Mouse (Mus musculus) left cerebral cortex, postnatal 4 days (tissue): Measurements from ENCODE around the gene Lama2. TPM values are rescaled to one million over a fixed set of nuclear protein-coding genes. Genes with fewer than 3 reads are reported as not detected.
A peak's percentile ranks its signal among the peaks of the same experiment; 100 is the strongest.

Experiments used
- DNase-seq: peaks from one replicate; pipeline ENCODE4 v3.0.0-alpha.2; 2022
- intact Hi-C: fragments of 180-260 bp; cut with DNase I; formaldehyde crosslinking; loops from one replicate; pipeline ENCODE4 v1.15.1; 2025
- total RNA-seq, 2 experiments: library from RNA; stranded (reverse); gene quantifications; 2 replicates each; pipeline ENCODE4 v1.2.3; 2021

Gene Lama2
- total RNA-seq, 2 experiments from 2014 or later = 12.3 to 15.2 TPM

DNA sequence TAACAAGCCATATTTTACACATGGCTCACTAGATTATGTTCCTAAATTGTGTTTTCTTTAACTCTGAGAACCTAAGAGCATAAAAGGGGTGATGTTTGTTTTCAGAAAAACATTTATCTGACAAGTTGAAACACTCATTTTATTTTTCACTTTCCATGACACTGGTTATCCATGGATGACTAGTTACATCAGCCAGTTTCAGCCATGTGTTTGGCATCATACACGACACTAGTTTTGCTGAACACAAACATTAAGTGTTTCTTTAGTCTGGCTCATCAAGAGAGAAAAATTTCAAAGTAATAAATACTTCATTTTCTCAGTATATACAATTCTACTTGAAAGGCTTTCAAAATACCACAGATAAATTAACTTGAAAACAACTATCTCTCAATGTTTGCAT is 228.8 kb downstream of the Lama2 start:
- no peak for DNase-seq
- intact Hi-C loops = no loop called here

- DNase-seq = peak; percentile 9
- intact Hi-C loops = no loop called here
Measured at GRCm38 (mm10) chr10:27387531-27387930, 232.0 kb downstream of the Lama2 start.

DNA sequence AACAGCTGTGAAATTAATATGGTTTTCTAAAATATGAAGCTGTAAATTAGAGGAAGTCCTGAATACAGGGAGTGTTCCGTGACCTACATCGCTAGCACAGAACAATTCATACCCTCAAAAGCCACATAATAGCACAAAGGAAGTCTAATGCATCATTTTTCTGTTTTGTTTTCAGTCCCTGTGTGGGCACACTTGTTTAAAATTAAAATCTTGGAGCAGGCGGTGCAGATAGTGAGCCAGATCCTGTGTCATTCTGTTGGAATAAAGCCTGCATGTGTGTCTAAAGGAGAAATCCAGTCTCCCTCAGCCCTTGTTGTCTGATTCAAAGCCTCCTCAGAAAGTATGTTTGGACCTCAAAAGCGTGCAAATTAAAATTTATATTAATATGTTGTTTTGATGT is 234.9 kb downstream of the Lama2 start:
- intact Hi-C loops = no loop called here
- DNase-seq = no peak

- no peak for DNase-seq
- intact Hi-C loops = no loop called here
Measured at GRCm38 (mm10) chr10:27382887-27383609, 236.5 kb downstream of the Lama2 start.

DNA sequence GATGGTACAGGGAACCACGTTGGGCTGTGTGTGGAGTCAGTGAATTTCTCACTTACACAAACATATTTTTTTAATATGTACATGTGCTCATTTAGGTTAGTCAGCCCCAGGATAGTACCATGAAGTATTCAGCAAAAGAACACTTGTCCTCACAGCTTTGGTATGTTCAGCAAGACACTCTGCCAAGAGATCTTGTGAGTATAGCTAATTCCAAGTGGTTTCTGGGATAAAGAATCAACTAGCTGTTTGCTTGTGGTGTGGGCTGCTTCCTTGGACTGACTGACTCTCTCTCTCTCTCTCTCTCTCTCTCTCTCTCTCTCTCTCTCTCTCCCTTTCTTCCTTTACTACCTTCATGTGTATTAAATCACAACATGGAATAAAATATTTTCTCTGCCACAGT is 241.3 kb downstream of the Lama2 start:
- DNase-seq = no peak
- intact Hi-C loops = no loop called here

- intact Hi-C loops = no loop called here
- no peak for DNase-seq
Measured at GRCm38 (mm10) chr10:27344278-27344677, 275.3 kb downstream of the Lama2 start.

GRCm38 (mm10) chr10:27322410-27322990 is 297.1 kb downstream of the Lama2 start:
- intact Hi-C loops = no loop called here
- DNase-seq = no peak

DNA sequence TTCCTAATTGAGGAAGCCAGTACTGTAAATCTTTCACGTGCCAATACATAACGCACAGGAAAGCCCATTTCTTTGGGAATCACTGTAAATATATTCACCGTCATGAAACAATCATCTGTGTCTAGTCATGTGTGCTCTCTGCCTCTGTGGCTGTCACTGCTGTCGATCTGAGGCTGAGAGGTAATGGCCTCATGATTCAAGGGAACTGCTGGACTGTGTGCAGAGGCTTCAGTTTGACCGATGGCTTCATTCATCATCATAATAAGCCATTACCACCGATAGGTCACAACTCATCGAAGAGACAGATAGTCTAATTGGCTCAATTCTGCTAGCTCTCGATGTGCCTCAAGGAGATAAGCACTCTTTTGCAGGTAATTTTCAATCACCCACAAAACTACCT is 312.1 kb downstream of the Lama2 start:
- DNase-seq = no peak
- intact Hi-C loops = no loop called here

DNA sequence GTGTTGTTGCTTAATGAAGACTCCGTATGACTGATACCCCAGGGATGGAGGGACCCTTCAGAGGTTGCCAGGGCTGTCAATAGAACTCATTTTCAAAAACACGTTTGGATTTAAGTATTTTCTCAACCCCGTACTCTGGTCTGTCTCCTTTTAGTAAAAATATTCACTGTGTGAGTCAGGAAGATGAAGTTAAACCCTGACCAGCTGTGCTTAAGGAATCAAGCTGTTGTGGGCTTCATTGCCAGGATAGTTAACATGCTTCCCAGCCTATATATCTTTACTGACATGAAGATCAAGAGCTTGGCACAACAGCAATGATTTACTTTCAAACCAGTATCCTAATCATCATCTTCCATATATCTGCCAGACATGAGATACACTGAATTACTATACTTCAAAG is 314.3 kb downstream of the Lama2 start:
- intact Hi-C loops = no loop called here
- DNase-seq = no peak

DNA sequence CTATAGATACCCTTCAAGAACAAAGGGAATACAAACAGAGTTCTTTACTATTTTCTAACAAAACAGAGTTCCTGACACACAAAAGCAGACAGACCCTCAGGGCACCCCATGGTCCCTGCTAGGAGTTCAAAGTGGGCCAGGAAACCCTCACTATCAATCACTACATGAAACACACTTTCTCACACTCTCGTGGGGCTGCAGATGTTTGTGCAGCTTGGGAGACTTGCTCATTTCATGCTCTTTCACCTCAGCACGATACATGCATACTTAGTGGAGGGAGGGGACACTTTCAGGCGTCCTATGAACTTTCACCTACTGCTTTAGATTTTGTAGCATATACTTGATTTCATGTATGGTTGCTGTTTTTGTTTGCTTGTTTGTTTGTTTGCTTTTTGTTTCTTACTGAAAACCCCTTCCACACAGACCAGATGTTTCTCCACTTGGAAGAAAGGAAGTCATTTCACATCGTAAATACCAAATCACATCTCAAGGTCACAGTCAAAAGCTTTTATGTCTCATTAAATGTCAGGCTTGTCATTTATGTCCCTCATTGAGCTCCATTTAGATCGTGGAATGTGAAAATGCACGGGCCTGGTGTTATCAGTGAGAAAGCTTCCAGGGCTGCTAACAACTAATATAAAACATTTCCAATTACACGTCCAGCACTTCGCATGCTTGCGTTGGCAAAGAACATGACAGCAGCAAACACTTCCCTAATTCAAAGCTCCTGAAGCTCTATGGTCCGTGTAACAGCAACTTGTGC is 334.3 kb downstream of the Lama2 start:
- DNase-seq = no peak
- intact Hi-C loops = no loop called here

DNA sequence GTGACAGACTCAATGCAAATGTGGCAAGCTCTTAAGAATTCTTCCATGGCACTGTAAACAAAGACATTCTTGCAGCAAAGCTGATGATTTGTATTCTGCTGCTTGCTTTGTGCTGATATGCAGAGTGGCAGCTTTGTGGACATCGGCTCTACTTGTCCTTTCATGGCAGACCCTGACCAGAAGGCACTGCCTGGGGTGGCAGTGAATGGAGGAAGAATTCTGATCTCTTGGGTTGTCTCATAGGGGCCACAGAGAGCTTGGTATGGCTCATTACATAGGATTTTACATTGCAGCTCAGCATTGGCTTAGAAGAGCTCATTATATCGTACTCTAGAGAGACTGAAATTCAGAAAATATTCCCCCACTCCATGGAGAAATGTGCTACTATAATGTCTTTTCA is 352.1 kb downstream of the Lama2 start:
- no peak for DNase-seq
- intact Hi-C loops = no loop called here

DNA sequence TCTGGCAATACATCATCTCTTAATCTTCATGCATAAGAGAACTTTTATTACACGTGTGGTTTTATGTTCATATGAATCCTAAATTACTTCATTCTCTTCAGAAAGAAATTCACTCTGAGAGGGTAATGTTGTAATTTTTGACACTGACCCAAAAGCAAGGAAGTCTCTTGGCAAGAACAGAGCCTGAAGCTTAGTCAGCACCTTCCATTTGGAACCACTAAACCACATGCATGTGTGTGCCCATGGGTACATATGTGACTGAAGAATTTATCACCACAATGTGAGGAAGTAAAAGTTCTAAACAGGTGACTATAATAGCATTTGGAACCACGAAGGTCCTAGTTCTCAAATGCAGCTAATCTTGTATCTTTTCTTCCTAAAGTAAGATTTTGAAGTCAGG is 353.7 kb downstream of the Lama2 start:
- no peak for DNase-seq
- intact Hi-C loops = no loop called here

DNA sequence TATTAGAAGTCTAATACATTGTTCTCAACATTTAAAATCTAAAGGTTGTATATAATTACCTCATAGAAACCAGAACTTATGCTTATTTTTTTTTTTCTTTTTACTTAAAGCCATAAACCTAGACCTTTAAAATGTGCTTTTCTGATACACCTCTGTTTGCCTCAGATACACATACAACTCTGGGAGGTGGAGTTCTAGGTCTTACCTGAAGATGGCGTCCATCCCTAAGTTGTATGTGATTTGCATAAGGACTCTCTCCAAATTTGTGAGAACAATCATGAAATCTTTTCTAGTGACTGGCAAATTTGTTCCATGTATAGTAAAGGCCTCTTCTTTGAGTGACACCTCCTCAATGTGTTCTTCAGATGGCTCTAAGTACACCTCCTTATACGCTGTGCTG is 354.8 kb downstream of the Lama2 start:
- intact Hi-C loops = no loop called here
- no peak for DNase-seq

- intact Hi-C loops = no loop called here
- no peak for DNase-seq
Measured at GRCm38 (mm10) chr10:27249741-27250140, 369.8 kb downstream of the Lama2 start.

DNA sequence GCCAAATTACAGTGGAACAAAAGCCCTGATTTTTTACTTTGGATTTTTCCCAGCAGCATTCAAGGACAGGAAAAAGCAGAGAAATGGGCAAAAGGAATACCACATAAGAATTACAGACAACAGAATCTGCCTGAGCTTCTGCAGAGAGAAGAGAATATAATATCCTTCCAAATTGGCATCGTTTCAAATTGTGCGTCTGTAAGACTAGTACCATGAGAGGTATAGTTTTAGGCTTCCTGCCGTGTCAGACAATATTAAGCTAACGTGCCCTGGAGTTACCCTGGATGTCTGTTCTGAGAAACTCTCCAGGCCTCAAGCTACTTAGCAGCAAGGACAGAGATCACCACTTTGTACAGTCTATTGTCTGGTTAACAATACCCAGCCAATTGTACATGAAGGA is 384.8 kb downstream of the Lama2 start:
- intact Hi-C loops = no loop called here
- no peak for DNase-seq

- intact Hi-C loops = no loop called here
- no peak for DNase-seq
Measured at GRCm38 (mm10) chr10:27233577-27233976, 386.0 kb downstream of the Lama2 start.

- intact Hi-C loops = no loop called here
- no peak for DNase-seq
Measured at GRCm38 (mm10) chr10:27223815-27224375, 395.7 kb downstream of the Lama2 start.

DNA sequence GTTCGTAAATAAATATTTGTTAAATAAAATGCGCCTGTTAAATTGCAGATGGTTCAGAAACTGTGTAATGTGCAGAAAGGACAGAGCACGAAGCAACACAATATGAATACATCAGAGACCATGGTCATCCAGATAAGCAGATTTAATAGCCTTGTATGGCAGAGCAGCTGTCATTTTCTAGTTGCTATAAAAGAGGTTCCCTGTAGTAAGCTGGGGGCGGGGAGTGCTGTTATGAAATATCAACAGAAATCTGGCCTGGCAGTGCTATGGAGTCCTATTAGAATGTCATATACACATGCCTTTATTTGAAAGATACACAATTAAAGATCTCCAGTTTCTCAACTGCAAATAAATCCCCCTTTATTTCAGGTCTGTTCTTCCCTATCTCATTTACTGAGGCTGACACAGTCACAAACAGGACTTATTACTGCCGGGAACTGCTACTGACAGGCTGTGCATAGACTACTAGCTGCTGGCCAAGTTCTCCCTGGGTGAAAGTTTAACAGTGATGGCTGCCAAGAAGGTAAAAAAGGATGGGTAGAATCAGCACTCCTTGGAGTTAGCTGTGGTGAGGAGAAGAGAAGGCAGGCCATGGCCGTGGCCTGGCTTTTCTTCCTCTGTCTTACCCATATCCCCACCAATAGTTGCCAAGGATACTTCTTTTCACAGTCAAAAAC is 396.8 kb downstream of the Lama2 start:
- intact Hi-C loops = no loop called here
- peak; percentile 14 for DNase-seq

DNA sequence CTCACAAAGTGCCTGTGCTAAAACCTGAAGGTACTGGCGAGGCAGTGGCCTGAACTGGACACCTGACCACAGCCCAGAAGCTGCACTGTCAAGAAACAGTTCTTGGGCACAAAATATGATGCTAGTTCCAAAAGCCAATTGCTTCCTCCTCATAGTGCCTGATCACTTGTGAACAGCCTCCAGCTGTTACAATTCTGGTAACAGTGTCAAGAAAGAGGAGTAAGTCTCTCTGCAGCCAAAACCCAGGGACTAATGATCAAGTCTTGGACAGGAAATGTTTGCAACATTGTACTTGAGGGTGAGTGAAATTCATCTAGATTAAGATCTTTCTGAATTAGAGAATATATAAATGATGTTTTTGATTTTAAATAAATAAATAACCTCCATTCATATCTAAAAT is 399.9 kb downstream of the Lama2 start:
- intact Hi-C loops = no loop called here
- no peak for DNase-seq

GRCm38 (mm10) chr10:27207320-27207719 is 412.2 kb downstream of the Lama2 start:
- DNase-seq = no peak
- intact Hi-C loops = no loop called here

DNA sequence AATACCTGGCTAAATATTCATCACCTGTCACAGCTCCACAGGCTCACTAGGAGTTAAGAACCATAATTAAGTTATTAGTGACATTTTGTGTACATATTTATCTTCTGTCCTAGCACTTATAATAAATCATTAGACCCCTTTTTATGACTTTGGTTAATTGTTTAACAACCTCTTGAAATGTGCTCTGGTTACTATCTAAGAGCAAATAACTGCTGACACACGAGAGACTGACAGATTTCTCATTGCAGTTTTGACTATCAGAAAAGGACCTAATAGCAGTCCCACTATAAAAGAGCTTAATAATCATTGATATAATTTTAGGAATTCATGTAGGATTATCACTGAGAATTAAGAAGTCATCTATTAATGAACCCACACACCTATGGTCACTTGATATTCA is 421.1 kb downstream of the Lama2 start:
- intact Hi-C loops = no loop called here
- DNase-seq = no peak
